Mouse (Mus musculus) adrenal gland (tissue): Measurements from ENCODE around the gene Tmem132a.

Source experiments
- intact Hi-C: fragments of 180-260 bp; cut with DNase I; formaldehyde crosslinking; loops from one replicate; pipeline ENCODE4 v1.15.1; 2025

Tmem132a gene

DNA sequence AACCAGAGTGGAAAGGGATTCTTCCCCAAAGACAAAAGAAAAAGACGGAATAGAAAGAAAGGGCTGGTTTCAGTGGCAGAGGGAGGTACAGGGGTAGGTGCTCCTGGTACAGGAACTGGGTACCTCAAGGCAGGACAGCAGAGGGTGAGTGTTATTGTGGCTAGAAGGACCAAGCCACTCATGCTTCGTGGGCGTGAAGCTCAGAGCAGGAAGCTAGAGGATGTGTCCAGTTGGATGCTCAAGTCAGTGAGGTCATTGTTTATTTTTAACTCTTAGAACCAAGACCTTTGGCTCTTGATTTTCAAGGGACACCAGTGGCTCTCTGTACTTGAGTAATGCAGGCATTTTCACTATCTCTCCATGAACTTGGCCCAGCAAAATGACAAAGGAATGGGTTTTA lies 37.7 kb downstream of the Tmem132a start:
- intact Hi-C loops = loop anchor here (5.0 kb wide), 2 partner anchors 115 to 155 kb away; partner anchors contain the start of gene Pga5

DNA sequence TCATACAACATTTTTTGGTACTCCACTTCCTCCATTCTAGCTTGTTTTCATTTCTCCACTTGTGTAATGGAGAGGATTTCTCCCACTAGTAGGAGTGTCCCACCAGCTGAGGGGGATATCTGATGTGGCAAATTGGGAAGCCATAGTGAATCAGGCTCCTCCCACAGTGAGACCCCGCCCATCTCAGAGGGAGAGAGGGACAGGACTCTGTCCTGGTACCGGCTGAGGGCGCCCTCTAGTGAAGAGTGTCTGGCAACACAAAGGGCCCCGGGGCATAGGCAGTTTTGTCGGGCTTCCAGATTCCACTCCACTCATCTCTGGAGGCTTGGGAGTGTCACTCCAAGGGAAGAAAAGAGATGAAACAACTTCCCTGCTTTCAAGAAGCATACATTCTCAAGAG lies 38.3 kb downstream of the Tmem132a start:
- intact Hi-C loops = loop anchor here (5.0 kb wide), 2 partner anchors 114 to 154 kb away; partner anchors contain the start of gene Pga5

DNA sequence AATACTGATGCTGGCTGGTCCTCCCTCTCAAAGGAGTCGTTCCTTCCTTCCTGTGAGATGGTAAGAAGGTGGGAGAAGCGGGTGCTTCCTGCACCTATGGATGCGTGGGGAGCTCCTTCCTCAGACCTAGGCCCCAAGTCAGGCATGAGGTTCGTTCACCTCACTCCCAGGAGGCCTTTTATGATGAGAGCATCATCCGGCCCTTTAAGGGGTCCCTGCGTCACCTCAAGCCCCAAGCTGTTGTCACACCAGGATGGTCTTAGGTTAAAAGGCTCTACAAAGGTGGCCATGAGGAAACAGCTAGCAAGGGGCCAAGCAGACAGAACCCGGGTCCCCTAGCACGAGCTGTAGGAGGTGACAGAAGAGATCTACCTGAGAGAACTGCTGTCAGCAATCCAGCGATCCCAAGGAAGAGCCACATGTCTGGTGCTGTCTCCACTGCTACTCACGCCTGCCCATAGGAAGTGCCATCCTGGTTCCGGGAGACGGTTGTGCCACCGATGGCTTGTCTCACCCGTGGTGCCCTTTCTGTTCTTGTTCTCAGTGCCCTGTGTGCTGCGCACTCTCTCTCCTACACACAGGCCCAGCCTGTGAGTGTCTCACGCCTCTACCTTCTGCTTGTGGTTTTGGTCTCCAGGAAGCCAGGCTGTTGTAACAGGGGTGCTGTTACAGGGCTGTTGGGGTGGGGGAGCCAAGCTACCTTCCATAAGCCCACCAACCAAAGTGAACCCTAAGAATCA lies 40.1 kb downstream of the Tmem132a start, which contains the start of gene Cd6:
Gene Cd6, minus strand, starts transcription at position 623 of the 740 bp plus-strand sequence.
- intact Hi-C loops = loop anchor here (5.0 kb wide), 2 partner anchors 112 to 152 kb away; partner anchors contain the start of gene Pga5

DNA sequence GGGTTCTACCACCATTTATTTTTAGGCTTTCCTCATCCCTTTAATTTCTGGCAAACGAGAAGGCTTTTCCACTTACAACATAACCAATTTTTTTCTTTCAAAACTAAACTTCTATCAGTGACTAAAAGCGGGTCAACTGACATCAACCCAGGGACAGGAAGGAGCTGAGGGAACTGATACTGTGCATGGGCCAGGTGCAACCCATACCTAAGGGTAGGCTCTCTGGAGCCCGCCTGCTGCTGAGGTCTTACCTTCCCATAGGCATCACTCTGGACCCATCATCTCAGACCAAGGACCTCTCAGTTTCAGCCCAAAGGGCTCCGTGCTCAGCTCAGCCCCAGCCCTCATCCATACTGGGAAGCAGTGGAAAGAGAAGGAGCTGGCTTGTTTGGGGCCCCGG lies 41.4 kb downstream of the Tmem132a start:
- intact Hi-C loops = no loop called here

DNA sequence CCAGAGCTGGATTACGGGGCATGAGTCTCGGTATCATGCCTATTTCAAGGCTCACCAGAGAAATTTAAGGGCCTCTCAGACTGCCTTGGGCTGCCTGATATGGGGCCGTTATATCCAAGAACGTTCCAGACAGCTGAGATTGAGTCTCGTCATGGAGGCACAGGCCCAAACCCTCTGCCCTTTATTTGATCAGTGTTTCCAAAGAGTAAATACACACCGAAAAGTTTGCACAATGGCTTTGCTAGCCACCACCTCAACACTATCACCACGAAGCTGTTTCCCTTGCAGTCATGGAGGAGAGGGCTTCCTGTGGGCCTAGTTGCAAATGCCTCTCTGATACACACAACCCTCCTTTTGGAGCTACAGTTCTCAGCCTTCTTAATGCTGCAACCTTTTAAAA lies 45.7 kb downstream of the Tmem132a start:
- intact Hi-C loops = no loop called here

DNA sequence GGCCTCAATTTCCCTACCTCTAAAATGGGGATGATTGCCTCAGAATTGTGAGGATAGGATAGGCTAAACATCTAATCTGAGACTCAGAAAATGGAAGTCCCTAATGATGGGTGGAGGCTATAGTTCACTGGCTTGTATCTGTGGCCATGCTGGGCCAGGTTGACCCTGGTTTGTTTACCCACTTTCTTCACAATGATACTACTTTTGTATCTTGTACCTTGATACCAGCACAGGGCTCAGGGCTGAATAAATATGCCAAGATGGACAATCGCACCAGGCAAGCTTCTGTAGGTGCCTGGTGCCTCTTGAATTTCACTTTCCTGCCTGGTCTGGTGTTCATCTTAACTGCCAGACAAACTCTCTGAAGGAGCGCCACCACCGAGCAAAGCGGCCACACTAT lies 47.2 kb downstream of the Tmem132a start:
- intact Hi-C loops = no loop called here

DNA sequence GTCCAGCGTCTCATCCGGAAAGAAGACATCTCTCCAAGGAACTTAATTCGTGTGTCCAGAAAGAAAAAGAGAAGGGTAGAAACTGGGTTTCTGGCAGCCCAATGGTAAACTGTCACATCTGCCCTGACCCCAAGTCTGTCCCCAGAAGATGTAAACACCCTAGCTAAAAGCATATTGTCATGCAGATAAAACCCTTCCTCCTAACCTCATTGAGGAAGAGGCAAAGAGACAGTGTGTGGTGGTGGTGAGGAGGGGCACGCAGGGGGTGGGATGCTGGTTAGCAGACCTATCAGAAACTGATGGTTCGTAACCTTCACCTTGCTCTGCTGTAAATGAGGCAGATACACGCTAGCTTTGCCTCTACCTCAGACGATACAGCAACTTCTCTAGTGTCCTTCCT lies 48.4 kb downstream of the Tmem132a start:
- intact Hi-C loops = no loop called here

DNA sequence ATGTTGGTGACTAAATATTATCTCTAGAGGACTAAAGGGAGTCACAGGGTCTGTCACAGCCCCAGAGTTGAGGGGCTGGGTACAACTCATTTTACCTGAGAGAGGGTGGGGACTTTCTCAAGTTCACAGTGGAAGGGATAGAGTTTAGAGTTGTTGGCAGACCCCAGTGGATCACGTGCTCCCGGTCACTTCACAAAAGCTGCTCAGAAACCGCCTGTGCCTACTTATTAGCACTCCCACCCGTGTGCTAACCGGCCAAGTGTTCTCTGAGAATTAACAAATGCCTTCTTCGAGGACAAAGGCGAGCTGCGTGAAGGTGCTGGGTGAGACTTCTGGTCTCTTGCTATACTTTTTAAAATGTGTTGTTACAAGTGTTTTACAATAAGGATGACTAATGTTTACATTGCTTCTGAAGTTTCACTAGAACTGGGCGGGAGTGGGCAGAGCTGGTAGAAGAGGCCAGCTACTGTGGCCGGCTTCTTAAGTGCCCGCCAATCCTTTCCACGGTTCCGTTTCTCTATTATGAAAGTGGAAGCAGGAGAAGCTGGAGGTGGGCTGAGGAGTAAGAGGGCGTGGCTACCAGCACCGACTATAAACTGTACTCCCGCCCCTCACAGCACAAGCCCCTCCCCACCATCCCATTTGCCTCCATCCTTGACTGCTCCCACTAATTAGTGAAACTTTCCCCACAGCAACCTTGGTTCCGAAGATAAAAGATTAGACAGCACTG lies 51.4 kb downstream of the Tmem132a start:
- intact Hi-C loops = no loop called here

DNA sequence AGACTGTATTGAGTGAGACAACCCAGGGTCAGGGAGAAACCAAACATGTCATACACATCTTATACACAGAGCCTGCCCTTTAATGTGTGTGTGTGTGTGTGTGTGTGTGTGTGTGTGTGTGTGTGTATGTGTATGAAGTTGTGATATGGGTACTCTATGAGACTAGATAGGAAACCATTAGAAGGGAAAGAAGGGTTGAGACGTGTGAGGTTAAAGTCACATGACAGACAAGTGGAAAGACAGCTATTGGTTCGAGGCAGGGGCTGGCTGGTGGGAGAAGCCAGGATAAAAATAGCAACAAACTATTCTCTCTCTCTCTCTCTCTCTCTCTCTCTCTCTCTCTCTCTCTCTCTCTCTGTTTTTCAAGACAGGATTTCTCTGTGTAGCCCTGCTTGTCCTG lies 53.3 kb downstream of the Tmem132a start:
- intact Hi-C loops = no loop called here

DNA sequence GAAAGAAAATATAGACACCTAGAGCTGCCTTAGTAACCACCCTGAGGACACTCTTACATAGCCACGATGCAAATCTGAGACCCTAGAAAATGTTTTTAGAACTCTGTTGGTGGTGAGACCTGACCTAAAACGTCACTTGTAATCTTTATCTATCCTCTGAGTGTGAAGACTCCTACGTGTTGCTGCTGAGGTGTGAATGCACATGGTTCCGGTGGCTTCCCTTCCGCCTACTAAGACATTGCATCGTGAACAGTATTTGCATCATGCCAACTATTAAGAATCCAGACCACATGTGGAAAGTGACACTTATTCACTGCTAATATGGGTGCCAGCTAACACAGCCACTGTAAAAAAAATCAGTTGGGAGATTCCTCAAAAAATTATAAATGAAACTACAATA lies 53.9 kb downstream of the Tmem132a start:
- intact Hi-C loops = no loop called here

DNA sequence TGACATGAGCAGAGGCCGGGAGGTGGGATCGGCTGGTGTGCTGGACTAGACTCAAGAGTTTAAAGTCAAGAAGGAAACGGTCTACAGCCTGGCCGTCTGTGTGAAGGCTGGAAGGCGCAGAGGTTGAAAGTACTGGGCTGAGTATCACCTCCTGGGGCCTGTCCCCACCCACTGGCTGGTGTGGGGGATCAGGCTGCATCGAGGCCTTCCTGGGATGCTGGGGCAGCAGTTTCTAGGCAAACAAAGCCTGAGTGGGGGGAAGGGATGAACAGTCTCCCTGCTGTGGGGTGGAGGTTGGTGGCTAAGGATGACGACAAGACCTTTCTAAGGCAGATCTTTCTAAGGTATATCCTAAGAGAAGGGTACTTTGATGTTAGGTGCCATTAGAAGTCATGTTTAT lies 55.8 kb downstream of the Tmem132a start:
- intact Hi-C loops = no loop called here

DNA sequence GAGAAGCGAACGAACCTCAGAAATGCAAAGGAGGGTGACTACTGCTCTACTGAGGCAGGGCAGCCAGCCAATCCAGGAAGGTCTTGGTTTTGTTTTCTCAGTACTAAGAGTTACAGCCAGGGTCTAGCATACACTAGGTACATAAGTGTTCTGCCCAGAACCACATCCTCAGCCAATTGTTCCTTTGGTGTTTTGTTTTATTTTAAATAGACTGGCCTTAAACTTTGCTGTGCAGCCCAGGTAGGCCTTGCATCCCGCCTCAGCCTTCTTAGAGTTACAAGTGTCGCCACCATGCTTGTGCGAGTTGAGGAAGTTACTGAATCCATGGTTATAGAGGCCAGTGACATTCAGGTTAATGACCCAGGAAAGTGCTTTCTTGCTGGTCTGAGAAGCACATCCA lies 56.7 kb downstream of the Tmem132a start:
- intact Hi-C loops = no loop called here

DNA sequence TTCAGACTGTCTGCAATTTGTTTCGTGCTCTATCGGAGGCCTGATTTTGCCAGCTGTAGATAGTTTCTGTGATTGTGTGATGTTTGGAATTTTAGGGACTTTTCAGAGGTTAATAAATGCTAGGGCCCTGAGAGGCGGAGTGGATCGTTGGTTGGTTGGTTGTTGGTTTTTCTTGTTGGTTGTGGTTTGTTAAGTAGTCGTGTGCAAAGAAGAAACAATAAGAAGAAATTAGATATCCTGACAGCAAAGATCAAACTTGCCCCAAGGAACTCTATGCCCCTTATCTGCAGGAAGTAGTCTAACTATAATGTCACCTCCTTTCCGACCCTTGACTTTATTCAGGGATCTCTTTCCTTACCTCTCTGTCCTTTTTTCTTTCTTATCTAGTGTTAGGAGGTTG lies 58.3 kb downstream of the Tmem132a start:
- intact Hi-C loops = no loop called here

DNA sequence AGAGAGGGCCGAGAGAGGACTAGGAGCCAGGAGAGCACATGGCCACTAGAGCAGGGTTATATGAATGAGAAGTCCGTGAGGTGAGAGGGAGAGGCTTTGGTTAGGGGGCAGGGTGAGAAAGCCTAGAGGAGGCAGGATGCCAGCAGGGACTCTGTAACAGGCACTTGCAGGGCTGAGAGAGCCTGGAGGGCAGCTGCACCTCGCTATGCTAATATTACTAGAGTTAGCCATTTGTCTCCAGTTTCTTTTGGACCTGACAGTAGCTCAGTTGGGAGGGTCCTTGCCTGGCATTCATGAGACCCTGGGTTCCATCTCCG lies 59.6 kb downstream of the Tmem132a start:
- intact Hi-C loops = no loop called here

DNA sequence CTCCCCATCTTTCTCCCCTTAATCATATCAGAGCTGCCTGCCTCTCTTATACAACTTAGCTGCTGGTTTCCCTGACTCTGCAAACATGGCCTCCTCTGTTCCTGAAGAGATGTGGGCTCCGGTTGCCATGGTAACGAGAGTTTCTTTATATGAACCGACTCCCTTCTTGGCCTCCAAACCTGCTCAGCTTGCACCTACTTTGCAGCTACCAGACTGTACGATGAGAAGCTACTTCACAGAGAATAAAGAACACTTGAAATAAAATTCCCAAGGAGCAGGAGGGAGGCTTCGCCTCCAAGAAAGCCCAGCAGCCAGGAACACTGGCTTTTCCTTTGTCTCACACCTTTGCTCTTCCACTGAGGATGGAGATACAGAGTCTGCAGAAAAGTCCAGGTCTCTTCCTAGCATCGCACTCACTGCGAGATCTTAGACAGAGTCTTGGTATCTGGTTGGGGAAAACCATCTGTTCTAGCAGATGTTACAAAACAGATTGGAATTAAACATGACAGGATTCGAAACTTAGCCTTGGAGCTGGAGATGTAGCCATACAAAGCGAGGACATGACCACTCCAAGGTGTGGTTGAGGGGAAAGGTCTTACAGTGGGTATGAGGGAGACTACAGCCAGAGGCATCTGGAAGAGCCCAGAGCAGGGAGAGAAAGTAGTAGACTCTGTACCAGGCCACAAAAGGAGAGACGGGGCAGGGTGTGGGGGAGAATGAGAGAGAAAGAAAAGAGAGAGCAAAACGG lies 60.1 kb downstream of the Tmem132a start:
- intact Hi-C loops = no loop called here

DNA sequence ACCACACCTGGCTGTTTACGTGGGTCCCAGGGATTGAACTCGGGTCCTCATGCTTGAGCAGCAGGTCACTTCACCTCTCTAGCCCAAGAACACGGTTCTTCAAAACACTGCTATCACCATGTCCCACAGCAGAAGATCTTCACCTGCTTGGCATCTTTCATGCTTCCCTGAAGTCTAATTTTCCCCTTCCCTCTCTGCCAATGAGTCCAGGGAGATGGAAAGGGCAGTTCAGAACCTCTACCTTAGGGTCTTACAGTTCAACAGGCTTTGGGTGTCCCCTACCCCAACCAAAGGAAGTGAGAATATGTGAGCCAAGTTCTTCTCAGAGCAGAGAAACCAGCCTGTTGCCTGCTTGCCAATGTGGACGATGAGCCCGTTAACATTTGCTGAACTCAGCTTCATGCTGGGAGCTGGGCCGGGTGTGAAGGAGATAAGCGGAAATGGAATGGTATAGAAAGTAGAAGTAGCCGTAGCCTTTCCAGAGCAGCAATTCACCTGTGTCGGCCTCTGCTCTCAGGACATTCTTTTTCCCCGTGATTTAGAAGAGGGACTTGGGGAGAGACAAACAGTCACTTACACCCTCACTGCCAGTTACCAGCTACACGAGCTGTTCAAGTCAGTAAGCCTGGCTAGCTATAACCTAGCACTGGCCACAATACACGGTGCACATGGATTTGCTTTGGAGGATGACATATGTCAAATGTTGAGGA lies 61.1 kb downstream of the Tmem132a start:
- intact Hi-C loops = no loop called here
